Mouse (Mus musculus): ENCODE data around the gene Nrxn1. TPM values are rescaled to one million over a fixed set of nuclear protein-coding genes. Genes with fewer than 3 reads are reported as not detected.

Gene Nrxn1
- polyA plus RNA-seq, 1 experiment from 2014 or later, result 2.1 TPM

- DNase-seq, result no peak
- Histone ChIP-seq H3K27me3 (ENCODE audit: insufficient read depth, low read length) (no peaks in the 10 kb centered on the region), H3K27ac (ENCODE audit: low read depth) (no peak overlapping the region), H3K4me2 (no peak overlapping the region), H3K9ac (no peak overlapping the region), H3K36me3 (ENCODE audit: insufficient read depth) (no peaks in the 10 kb centered on the region), H3K4me1 (ENCODE audit: insufficient read depth) (no peaks in the 10 kb centered on the region), H3K4me3 (ENCODE audit: low read depth, low read length) (no peak overlapping the region), H3K9me3 (ENCODE audit: low read depth, low read length) (no peaks in the 10 kb centered on the region)
- no peak for ATAC-seq (ENCODE audit: insufficient read depth)
- no peak for TF ChIP-seq CTCF (IDR thresholded peaks at IDR 0.05; ENCODE audit: low read depth)
Measured at GRCm38 (mm10) chr17:90843072-90843611, 249.7 kb downstream of the Nrxn1 start.

- Histone ChIP-seq H3K36me3 (ENCODE audit: insufficient read depth) (no peaks in the 10 kb centered on the region), H3K27me3 (ENCODE audit: insufficient read depth, low read length) (no peaks in the 10 kb centered on the region), H3K27ac (ENCODE audit: low read depth) (no peak overlapping the region), H3K9me3 (ENCODE audit: low read depth, low read length) (no peaks in the 10 kb centered on the region), H3K9ac (no peak overlapping the region), H3K4me3 (ENCODE audit: low read depth, low read length) (no peak overlapping the region), H3K4me2 (no peak overlapping the region), H3K4me1 (ENCODE audit: insufficient read depth) (no peaks in the 10 kb centered on the region)
- TF ChIP-seq CTCF (IDR thresholded peaks at IDR 0.05; ENCODE audit: low read depth), result no peak
- no peak for ATAC-seq (ENCODE audit: insufficient read depth)
- DNase-seq, result no peak
Measured at GRCm38 (mm10) chr17:90837022-90837414, 255.9 kb downstream of the Nrxn1 start.

- no peaks in the 10 kb centered on the region for H3K27me3 ChIP-seq (ENCODE audit: insufficient read depth, low read length)
- H3K4me2 ChIP-seq, result no peak overlapping the region
- ATAC-seq (ENCODE audit: insufficient read depth), result no peak
- no peak overlapping the region for H3K4me3 ChIP-seq (ENCODE audit: low read depth, low read length)
- H3K4me1 ChIP-seq (ENCODE audit: insufficient read depth), result no peaks in the 10 kb centered on the region
- H3K9ac ChIP-seq, result no peak overlapping the region
- no peaks in the 10 kb centered on the region for H3K9me3 ChIP-seq (ENCODE audit: low read depth, low read length)
- no peaks in the 10 kb centered on the region for H3K36me3 ChIP-seq (ENCODE audit: insufficient read depth)
- DNase-seq, result no peak
- 53% methylated on average over 4 of the region's 4 CpGs for WGBS
- TF ChIP-seq CTCF (IDR thresholded peaks at IDR 0.05; ENCODE audit: low read depth), result no peak
- H3K27ac ChIP-seq (ENCODE audit: low read depth), result no peak overlapping the region
Measured at GRCm38 (mm10) chr17:90836154-90837021, 256.5 kb downstream of the Nrxn1 start.

- no peak overlapping the region for H3K4me2 ChIP-seq
- no peaks in the 10 kb centered on the region for H3K36me3 ChIP-seq (ENCODE audit: insufficient read depth)
- no peak overlapping the region for H3K4me3 ChIP-seq (ENCODE audit: low read depth, low read length)
- no peak for DNase-seq
- no peaks in the 10 kb centered on the region for H3K4me1 ChIP-seq (ENCODE audit: insufficient read depth)
- no peak for ATAC-seq (ENCODE audit: insufficient read depth)
- no peaks in the 10 kb centered on the region for H3K9me3 ChIP-seq (ENCODE audit: low read depth, low read length)
- H3K9ac ChIP-seq, result no peak overlapping the region
- H3K27ac ChIP-seq (ENCODE audit: low read depth), result no peak overlapping the region
- no peaks in the 10 kb centered on the region for H3K27me3 ChIP-seq (ENCODE audit: insufficient read depth, low read length)
- TF ChIP-seq CTCF (IDR thresholded peaks at IDR 0.05; ENCODE audit: low read depth), result no peak
- WGBS, result 47% methylated on average over 2 of the region's 2 CpGs
Measured at GRCm38 (mm10) chr17:90818340-90818739, 274.5 kb downstream of the Nrxn1 start.

GRCm38 (mm10) chr17:90817898-90818297 is 275.0 kb downstream of the Nrxn1 start:
- TF ChIP-seq CTCF (IDR thresholded peaks at IDR 0.05; ENCODE audit: low read depth), result no peak
- H3K4me3 ChIP-seq (ENCODE audit: low read depth, low read length), result no peak overlapping the region
- H3K9me3 ChIP-seq (ENCODE audit: low read depth, low read length), result no peaks in the 10 kb centered on the region
- H3K4me1 ChIP-seq (ENCODE audit: insufficient read depth), result no peaks in the 10 kb centered on the region
- no peaks in the 10 kb centered on the region for H3K36me3 ChIP-seq (ENCODE audit: insufficient read depth)
- no peaks in the 10 kb centered on the region for H3K27me3 ChIP-seq (ENCODE audit: insufficient read depth, low read length)
- no peak overlapping the region for H3K27ac ChIP-seq (ENCODE audit: low read depth)
- no peak overlapping the region for H3K4me2 ChIP-seq
- no peak overlapping the region for H3K9ac ChIP-seq
- DNase-seq (no peak), ATAC-seq (ENCODE audit: insufficient read depth) (no peak)
- 75% methylated on average over 2 of the region's 2 CpGs for WGBS

GRCm38 (mm10) chr17:90815306-90815705 is 277.6 kb downstream of the Nrxn1 start:
- ATAC-seq (ENCODE audit: insufficient read depth), result no peak
- no peak for TF ChIP-seq CTCF (IDR thresholded peaks at IDR 0.05; ENCODE audit: low read depth)

GRCm38 (mm10) chr17:90813760-90814159 is 279.1 kb downstream of the Nrxn1 start:
- Histone ChIP-seq H3K4me3 (ENCODE audit: low read depth, low read length) (no peak overlapping the region), H3K9me3 (ENCODE audit: low read depth, low read length) (no peaks in the 10 kb centered on the region), H3K36me3 (ENCODE audit: insufficient read depth) (no peaks in the 10 kb centered on the region), H3K4me1 (ENCODE audit: insufficient read depth) (no peaks in the 10 kb centered on the region), H3K4me2 (no peak overlapping the region), H3K27ac (ENCODE audit: low read depth) (no peak overlapping the region), H3K9ac (no peak overlapping the region), H3K27me3 (ENCODE audit: insufficient read depth, low read length) (no peaks in the 10 kb centered on the region)
- DNase-seq, result peak; percentile 75
- ATAC-seq (ENCODE audit: insufficient read depth), result peak; percentile 73; the same call in 1 of the 2 replicates
- TF ChIP-seq CTCF (IDR thresholded peaks at IDR 0.05; ENCODE audit: low read depth), result no peak

More at GRCm38 (mm10) chr17:90815306-90815705, 277.6 kb downstream of the Nrxn1 start:
- WGBS, result 94% methylated on average over 1 of the region's 1 CpGs
- H3K9ac ChIP-seq, result no peak overlapping the region
- H3K27me3 ChIP-seq (ENCODE audit: insufficient read depth, low read length), result no peaks in the 10 kb centered on the region
- H3K27ac ChIP-seq (ENCODE audit: low read depth), result no peak overlapping the region
- H3K4me2 ChIP-seq, result no peak overlapping the region
- H3K4me3 ChIP-seq (ENCODE audit: low read depth, low read length), result no peak overlapping the region
- H3K36me3 ChIP-seq (ENCODE audit: insufficient read depth), result no peaks in the 10 kb centered on the region
- no peak for DNase-seq
- H3K9me3 ChIP-seq (ENCODE audit: low read depth, low read length), result no peaks in the 10 kb centered on the region
- H3K4me1 ChIP-seq (ENCODE audit: insufficient read depth), result no peaks in the 10 kb centered on the region
